Mouse (Mus musculus): ENCODE measurements around the gene Stk16.

Gene Stk16

DNA sequence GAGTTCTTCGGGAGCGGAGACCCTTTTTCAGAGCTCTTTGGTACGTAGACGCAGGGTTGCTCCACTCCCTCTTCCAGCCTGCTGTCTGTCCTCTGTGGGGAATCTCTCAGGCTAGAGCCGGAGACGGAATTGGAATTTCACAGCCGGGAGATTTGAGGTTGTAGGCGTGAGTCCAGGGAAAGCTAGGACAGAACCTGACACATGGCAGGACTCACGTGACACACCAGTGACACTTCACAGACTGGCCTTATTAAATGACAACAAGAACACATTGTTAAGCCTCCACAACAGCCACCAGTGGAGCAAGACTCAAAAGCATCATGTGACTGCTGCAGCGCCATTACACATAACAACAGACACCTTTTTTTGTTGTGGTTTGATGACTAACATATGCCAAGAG lies 29.0 kb downstream of the Stk16 start:
- DNase-seq (ENCODE audit: low spot score): no peak

DNA sequence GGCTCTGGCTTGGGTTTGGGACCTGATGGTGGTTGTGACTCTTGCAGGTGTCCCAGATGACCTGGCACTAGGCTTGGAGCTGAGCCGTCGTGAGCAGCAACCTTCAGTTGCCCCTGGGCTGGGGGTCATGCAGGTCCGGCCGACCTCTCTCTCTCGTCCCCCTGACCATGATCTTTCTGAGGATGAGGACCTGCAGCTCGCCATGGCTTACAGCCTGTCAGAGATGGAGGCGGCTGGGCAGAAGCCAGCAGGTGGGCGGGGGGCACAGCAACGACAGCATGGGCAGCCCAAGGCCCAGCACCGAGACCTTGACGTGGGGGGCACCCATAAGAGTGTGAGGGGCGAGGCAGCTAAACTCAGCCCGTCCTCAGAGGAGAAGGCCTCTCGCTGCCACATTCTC lies 32.8 kb downstream of the Stk16 start:
- no peak for DNase-seq (ENCODE audit: low spot score)

DNA sequence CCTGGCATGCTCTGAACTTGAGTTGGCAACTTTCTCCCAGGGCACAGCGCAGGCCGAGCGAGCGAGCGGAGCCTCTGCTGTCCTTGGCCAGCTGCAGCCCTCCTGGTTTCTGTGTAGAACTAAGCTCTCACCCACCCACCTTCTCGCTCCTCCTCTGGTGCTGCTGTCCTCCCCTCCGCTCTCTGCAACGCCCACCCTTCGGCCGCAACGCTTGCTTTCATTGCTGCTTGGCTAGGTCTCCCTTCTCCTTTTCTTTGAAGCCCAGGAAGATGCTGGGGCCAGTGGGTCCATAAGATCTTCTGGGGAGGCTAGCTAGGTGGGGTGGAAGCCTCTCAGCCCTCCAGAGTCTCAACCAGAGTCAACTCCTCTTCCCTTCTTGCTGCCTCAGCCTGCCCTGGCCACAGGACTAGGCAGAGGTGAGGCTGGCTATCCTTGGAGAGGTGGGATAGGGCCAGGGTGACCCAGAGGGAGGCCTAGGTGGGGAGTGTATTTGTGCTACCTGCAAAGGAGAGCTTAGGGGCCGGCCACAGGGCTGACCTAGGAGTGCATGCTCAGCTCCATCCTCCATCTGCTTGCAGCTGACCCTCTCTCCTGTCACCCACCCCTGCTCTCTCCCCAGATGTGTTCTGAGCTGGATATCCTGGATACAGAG lies 33.7 kb downstream of the Stk16 start:
- no peak for DNase-seq (ENCODE audit: low spot score)

DNA sequence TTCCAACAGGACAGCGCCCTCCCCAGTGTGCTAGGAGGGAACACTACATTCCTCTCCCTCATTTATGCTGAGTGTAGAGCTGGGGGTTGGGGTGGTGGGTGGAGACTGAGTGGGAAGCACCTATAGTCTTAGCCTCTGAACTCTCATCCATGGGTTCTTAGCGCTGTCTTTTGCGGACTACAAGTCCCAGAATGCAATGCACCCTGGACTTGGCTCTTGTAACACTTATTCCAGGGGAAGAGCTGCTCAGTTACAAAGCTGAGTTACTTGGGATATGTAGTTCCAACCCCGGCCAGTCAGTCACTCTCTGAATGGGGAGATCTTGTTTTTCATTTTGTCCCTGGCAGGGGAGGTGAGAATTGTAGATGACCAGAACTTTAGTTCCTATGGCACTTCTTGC lies 34.2 kb downstream of the Stk16 start:
- DNase-seq (ENCODE audit: low spot score): peak; percentile 50

DNA sequence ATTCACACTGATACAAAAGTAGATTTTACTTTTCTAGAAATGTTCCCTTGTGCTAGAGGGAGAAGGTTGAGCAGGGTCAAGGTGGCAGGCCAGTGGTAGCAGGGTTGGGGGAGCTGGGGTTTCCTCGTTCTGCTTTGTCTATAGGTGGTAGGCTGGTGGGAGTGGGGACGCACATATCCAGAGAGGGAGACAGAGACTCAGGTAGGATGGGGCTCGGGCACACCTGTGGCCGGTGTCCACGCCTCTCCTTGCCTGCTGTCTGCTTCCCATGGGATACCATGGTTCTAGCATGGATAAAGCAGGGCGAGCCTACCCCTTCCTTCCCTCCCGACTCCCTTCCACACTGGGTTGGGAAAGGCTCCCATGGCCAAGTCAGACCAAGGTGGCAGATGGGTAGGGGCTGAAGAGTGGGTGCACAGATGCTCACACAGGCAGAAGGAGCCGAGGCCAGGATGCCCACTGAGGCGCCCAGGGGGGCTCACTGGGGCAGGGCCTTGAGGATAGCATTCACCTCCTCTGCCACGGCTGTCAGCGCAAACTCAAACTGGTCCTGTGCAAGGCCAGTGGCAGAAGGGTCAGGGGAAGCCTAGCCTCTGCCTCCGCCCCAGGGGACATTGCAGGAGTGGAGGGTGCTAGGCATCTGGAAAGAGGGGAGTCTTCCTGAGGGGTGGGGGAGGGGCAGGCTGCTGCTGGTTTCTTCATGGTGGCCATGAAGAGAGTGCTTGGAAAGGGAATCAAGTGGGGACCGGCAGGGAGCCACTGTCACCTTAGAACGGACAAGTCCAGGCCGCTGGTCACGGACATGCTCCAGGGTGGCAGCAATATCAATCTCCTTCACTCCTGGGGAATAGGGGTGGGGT lies 36.7 kb downstream of the Stk16 start:
- DNase-seq (ENCODE audit: low spot score): no peak

DNA sequence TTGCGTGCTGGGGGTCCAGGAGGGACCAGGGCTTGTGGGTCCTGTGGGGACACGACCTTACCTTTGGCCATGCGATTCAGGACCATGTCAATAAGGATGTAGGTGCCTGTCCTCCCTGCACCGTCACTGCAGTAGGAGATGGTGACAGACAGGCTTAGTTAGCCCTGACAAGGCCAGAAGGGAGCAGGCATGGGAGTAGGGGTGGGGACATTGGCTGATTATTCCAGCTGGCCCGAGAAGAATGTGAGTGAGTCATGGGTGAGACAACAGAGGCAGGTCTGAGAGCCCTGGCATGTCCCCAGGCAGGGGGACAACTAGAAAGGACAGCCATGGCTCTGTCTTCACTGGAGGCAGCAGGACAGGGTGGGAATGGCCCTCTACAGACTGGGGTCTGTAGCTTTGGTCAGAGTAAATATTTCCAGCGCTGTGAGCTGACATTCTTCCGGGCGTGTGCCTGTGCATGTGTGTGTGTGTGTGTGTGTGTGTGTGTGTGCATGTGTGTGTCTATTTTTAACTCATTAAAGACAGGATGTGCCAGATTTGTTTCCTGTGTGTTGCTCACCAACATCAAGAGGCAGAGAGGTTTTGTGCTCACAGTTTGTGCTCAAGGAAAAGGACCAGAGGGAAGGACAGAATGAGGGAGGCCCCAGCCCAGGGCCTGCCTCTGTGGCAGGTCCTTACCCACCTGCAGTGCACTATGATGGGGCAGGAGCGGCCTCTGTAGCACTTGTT lies 37.6 kb downstream of the Stk16 start:
- DNase-seq (ENCODE audit: low spot score): no peak

DNA sequence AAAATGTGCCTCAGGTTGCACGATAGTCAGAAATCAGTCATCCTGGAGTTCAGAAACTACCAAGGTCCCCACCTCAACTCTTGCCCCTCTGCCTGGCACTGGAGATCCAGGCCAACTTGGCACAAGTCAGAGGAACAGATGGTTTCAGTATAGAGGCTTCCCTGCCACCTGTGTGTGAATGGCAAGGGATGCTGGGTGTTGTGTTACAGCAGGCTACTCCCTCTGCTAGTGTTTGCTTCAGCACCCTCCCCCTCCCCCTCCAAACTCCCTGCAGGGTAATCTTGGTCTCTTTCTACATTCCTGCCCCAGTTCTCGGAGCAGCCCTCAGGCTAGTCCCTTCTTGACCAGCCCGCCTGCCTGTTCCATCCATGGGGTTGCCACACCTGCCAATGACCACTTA lies 39.9 kb downstream of the Stk16 start:
- DNase-seq (ENCODE audit: low spot score): no peak

DNA sequence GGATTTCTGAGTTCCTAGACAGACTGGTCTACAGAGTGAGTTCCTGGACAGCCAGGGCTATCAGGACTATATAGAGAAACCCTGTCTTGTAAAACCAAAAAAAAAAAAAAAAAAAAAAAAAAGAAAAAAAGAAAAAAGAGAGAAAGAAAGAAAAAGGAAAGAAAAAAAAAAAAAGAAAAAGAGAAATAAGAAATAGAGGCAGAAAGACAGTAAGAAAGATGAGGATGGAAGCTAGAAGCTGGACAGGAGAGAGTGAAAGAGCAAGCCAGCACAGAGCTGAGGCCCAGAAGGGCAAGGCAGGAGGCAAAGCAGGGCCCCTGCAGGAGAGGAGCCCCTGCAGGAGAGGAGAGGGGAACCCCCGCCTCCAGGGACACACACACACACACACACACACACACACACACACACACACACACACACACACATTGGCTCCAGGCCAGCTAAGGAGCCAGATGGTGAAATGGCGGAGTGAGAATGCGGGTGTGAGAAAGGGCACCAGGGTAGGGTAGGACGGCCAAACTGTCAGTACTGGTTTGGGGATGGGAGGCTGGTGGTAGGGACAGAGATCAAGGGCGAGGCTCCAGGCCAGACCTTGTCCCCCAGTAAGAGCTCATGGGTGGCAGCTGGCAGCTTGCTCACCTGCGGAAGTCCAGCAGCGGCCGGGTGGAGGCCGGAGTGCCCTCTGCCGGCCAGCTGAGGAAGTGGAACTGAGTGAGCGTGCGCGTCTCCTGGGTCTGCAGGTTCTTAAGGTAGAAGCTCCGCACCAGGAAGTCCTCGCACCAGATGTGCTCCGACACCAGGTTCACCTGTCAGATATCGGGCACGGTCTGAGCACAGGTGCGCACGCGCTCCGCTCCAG lies 40.7 kb downstream of the Stk16 start:
- peak; percentile 75 for DNase-seq (ENCODE audit: low spot score)

DNA sequence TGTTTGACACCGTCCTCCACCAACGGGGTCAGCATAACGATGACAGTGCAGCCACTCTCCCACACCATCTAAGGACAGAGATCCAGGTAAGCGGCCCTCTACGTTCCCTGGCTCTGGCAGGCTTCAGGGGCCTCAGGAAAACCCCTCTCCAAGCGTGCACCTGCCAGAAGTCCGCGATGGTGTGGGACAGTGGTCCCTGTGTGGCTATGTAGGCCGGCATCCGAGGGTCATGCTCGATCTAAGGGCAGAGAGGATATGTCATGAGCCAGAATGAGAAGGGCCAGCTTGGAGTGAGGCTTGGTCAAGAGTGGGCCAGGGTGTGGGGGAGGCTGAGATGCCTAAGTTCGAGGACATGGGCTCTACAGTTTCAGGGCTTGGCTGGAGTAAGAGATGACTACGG lies 41.7 kb downstream of the Stk16 start:
- no peak for DNase-seq (ENCODE audit: low spot score)

DNA sequence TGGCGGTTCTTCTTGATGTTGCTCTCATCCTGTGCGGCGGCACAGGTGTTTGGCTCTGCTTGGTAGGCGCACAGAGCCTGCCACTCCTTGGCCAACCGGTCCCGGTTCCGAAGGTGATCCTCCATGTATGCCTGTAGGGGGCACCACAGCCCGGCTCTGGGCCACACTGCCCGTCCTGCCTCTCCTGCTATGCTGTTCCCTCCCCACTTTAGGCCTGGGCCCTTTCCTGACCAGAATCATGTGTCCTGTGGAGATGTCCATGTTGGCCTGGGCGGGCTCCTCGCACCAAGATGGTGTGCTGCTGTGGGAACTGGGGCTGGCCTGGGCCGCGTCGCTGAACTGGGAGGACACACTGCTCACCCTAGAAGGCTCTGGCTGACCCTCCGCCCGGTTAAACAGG lies 42.4 kb downstream of the Stk16 start:
- DNase-seq (ENCODE audit: low spot score): no peak

DNA sequence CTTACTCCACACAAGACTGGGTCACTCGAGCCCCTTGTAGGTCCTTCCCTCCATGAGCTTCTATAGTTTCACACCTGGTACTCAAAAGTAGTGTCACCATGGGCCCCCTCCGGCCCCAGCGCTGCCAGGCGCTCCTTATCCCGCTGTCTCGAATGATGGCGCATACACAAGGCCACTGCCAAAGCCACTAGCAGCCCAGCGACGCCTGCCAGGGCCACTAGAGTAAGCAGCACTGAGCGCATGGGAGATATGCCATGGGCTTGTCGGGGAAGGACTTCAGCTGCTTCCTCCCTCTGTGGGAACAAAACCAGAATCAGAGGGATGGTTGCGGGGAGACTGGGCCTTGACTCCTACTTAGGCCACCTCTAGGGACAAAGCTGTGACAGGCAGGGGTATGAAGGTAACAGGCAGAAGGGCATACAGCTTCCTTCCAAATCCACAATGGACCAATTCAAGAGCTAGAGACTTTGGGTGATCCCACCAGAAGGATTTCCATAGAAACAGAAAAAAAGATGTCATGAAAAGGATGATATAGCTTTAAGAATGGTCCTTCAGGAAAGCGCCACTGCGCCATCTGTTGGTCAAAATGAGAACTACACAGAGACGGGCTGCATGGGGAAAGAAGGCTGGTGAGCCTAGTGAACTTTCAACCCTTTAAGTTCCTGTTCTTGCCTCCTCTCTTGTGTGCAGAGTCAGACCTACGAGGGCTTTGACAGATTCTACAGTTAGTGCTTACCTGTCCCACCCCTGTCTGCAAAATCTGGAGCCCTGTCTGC lies 43.4 kb downstream of the Stk16 start:
- peak; percentile 78 for DNase-seq (ENCODE audit: low spot score)

DNA sequence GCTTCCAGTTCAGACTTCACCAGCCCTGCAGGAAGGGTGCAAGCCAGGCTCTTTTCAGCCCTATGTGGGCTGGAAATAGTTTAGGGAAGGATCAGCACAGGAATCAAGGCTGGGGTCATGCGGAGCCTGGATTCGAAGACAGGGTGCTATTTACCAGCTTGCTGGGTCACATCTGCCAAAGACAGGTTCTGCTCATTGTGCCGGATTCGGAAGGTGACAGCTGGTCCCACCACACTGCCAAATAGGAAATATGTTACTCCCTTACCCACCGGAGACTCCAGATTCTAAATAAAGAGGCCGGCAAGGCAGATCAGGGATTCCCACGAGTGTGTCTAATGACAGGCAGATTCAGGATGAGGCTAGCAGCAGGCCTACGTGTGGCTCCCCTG lies 44.0 kb downstream of the Stk16 start:
- no peak for DNase-seq (ENCODE audit: low spot score)

DNA sequence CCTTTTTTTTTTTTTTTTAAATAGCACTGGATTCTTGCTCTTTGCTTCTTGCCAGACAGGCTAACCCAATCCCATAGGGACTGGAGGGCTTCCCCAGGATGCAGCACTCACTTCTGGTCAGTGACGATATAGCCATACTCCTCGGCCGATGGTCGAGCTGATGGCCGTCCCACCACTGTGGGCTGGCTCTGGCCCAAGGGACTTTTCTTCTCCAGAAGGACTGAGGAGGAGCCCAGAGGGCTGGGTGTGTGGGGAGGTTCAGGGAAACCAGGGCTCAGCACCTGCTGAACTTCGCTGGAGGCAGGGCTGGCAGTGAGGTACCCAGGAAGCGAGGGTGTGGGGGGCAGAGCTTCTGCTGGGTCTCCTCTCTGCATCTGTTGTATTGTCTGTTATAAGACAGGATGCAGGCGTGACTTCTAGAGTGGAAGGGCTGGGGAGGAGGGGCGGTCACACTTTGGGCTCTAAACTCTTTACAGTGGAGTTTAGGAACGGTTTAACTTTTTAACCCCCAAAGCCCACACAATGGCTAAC lies 44.9 kb downstream of the Stk16 start:
- no peak for DNase-seq (ENCODE audit: low spot score)

DNA sequence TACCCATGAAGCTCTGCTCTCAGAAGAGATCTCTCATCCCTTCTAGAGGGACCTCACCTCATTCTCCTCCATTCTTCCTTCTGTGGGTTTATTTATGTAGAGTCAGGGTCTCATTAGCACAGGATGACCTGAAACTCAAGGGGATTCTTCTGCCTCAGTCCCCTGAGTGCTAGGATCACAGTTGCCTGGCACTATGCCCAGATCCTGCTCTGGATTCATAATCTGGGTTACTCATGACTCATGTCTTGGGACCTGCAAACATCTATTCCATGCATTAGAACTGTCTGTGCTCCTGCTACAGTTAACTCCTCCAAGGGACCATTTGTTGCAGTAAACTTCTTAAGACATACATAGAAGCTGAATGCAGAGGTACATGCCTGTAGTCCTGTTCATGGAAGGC lies 50.6 kb downstream of the Stk16 start:
- no peak for DNase-seq (ENCODE audit: low spot score)

DNA sequence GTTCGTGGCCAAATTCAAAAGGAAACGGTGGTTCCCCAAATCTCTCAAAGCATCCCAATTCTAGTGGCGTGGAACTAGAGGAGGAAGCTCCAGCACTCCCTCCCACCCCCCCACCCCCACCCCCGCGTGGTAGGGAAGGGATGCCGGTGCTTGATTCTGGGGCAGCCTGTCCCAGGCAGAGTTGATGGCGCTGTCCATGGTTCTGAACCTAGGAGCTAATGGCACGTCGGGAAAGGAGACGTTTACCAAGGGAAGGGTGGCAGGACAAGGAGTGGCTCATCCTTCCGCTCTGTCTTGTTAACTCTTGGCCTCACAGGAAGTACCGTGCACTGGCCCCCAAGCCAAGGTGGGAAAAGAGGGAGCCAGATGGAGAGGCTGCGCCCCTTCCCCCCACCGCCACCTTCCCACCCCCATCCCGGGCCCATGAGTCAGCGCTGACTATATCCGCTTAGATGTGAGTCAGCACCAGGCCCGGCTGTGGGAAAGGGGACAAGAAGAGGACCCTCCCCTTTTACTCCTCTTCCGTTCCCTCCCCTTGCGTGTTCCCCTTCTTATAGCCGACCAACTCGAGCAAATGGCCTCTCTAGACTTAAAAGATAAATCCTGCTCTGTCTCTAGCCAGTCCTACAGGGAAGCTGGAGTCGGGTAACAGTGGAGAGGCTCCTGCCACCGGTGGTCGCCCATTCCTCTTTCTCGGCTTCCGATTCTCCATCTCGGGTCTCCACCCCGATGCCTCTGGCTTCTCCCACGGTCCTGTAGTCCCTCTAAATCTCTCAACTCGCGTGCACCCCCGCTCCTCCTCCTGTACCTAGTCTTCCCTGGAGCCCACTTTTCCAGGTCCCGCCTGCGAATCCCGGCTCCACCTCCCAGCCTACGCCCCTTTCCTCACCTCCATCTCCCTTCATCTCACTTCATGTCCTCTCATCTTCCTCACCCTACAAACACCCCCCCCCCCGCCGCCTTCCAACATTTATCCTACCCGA lies 52.6 kb downstream of the Stk16 start:
- DNase-seq (ENCODE audit: low spot score): peak; percentile 68

DNA sequence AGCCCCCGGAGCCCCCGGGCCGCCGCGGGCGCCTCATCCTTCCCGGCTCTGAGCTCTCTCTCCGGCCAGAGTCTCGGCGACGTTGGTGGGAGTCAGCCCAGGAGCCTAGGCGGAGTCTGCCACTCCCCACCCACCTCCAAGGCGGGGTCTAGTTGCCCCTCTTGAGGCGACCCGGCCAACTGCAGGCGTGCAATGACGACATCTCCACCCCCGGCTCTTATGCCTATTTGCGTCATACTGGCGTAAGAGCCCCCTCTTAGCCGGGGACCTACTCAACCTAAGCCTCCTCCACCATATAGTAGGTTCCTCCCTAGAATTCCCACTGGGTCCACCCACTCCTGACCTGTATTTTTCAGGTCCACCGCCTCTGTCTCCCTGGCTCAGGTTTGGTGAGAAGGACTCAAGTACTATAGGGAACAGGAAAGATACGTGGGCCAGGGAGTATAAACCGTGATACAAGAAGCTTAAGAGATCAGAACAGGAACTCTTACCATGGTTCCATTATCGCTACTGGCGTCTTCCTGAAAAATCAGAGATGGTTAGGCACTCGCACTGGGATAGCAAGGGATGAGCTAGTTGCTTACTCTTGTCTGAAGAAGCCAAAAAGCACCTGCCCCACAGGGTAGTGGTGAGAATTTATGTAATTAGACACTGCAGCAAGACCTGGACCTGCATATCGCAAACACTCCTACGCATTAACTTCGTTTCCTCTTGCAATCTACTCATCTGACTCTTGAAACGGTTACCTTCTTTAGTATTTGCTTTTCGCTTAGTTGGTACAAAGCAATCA lies 53.6 kb downstream of the Stk16 start, which contains the start of gene Ptprn:
Ptprn (minus strand) TSS at position 412 of the 790 bp plus-strand sequence.
- no peak for DNase-seq (ENCODE audit: low spot score)
